Mouse (Mus musculus): Measurements from ENCODE around the gene Foxg1.

Foxg1 gene

DNA sequence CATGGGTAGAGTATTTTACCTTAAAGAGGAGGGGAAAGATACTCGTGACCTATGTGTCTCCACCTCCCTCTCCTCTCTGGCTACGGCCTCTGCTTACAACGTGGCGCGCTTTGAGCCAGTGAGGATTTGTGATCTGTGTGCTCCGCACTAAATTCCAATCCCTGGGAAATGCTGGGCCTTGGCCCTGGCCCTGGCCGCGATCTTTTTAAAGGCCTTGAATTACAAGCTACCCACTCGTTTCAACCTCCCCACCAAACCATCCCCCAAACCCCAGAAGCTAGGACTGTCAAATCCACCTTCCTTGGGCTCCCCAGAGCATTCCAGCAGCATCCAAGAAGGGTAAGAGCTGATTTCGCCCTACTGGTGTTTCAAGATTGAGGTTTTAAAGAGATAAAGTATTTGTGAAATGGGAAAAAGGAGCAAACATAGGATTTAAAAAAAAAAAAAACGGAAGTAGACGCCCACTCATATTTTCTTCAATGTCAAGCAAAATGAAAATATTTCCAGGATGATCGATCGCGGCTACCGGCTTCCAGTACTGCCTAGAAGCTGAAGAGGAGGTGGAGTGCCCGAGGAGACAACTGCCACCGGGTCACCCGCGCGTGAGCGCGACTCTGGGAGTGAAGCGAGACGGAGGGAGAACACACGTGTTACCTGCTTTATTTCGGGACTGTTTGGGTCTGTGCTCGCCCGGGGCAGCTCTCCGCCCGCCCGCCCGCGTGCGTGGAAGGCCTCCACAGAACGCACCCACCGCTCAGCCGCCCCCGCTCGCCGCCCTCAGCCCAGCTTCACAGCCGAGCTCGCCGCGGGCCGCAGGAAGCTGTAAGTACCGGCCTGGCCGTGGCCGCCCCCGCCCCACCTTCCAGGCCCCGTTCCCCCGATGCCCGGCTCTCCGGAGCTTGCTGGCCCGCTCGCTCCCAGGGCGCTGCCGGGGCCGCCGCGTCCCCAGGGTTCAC is at the start of gene Foxg1:
Foxg1 (plus strand) TSS at position 96 of the 956 bp plus-strand sequence.
- no peak for DNase-seq

DNA sequence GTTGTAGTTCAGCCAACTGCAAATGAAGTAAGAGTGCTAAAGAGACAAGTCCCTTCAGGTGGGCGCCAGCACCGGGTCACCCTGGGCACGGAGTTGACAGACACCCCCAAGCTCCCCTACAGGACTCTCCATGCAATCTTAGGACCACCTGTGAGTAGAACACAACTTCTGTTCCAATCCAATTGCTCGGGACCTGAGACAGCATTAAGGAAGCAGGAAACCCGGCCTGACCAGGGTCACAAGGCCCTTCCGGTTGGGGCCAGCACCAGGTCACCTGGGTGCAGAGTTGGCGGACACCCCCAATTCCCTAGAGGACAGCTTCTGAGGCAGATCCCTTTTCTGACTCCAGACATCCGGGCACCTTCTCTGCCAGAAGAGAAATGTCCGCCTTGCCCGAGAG is 32.8 kb upstream of the Foxg1 start:
- no peak for DNase-seq

DNA sequence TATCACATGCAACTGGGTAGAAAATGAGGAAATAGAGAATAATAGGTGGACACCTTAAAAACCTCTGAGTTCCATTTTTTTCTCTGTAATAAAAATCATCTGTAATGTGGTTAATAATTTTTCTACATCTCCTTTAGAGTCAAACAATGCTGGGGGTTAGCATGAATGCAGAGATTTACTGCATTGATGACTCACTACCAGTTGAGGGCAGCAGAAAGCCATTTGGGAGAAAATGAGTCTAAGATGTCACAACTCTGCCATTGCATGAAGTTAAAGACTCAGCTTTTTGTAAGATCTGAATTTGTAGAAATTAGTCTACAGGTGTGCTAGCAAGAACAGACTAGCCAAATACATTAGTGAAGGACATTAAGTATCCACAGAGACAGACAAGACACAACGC is 13.5 kb upstream of the Foxg1 start:
- no peak for DNase-seq

- no peak for DNase-seq
Measured at GRCm38 (mm10) chr12:49372170-49372569, 10.3 kb upstream of the Foxg1 start.

DNA sequence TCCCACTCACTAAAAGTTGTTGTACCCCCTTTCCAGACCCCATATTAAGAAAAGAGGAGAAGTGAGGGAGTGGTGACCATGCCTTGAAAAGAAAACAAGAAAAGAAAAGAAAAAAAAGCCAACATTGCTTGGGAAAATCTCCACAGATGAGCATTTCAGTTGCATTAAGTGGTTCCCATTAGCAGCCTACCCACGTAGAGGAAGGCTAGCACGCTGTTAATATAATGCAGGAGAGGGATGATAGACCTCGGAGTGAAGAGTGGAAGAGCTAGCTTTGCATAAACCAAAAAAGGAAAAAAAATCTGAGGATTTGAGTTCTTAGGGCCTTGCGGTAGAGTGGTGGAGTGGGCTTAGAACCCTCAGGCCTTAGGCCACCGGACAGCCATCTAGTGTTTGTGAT is 9.3 kb upstream of the Foxg1 start:
- DNase-seq: no peak

DNA sequence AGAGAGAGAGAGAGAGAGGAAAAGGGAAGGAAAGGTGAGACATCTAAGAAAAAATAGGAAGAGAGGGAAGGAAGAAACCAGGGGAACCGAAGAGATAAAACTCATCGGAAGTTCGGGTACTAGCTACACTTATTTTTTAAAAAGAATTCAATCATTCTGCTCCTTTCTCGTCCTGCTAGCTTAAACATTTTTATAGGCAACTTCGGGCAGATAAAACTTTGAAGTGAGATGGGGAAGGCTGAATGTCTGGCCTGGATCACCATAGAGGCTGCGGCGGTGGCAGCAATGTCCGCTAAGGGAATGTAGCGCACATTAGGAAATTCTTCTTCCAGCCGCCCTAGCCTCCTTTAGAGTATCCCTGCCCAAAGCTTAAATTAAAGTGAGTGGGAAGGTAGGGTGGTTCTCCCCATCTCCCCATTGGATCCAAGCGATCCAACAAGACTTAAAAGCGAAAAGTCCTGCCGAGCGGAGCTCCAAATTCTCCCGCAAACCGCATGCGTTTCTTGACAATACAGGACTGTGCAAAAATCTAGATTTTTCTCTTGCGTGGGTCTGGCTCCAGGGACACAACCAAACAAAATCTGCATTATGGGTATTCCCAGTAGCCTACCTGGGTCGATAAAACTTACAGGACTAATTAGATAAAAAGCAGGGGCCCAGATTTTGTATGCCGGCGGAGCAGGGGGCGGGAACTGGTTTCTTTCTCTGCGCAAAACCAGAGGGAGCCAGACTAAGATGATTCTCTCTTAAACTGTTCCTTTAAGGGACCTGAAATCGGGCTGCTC is 8.4 kb upstream of the Foxg1 start:
- DNase-seq: no peak

DNA sequence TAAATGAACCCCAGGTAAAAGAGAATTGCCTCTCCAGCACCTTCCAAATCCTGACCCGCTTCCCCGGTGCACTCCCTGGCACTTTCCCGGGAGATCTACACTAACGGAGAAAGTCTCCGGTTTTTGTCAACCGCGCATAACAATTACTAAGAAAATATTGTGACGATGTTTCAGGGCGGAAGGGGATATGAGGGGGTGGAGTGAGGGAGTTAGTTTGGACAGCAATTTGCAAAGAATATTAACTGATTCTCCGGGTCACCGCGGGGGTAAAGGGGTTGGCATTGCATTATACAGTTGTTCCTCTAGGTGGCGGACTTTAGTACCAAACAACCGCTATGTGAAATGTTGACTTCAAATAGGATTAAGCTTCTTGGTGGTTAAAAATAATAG is 7.9 kb upstream of the Foxg1 start:
- no peak for DNase-seq

DNA sequence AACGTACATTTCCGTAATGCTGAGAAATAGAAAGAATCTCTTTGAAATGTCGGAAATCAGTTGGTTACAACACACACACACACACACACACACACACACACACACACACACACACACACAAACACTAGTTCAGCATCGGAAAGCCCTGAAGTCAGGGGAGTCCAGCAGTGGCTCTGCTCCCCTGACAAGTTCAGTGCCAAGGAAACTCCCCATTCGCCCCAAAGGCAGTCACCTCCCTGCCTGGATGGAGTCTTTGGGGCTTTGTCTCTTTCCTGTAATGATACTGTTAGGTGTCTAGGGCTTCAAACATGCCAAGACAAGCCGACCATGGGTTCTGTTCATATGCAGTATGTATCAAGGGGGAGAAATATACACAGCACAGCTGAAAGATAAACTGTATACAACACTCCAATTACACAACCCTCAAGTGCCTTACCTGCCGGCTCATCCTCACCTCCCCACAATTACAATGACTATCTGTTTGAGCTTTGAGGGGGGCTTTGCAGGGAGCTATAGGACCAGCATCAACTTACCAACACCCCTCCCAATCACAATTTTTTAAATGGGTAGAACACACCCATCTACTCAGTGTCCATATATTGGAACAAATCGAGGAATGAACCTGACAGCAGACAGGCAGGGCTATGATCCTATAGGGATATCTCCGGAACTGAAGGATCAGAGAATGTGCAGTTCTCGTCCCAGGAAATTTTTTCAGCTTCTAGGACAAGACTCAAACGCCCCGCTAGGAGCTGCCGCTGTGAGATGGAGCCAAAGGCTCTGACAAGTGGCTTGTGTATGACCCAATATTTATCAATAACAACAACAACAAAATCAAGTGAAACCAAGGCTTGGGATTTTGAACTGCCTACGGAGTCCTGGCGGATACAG is 6.8 kb upstream of the Foxg1 start:
- no peak for DNase-seq

GRCm38 (mm10) chr12:49376318-49376992 is 6.0 kb upstream of the Foxg1 start:
- DNase-seq: no peak

GRCm38 (mm10) chr12:49377281-49377970 is 5.0 kb upstream of the Foxg1 start:
- no peak for DNase-seq

DNA sequence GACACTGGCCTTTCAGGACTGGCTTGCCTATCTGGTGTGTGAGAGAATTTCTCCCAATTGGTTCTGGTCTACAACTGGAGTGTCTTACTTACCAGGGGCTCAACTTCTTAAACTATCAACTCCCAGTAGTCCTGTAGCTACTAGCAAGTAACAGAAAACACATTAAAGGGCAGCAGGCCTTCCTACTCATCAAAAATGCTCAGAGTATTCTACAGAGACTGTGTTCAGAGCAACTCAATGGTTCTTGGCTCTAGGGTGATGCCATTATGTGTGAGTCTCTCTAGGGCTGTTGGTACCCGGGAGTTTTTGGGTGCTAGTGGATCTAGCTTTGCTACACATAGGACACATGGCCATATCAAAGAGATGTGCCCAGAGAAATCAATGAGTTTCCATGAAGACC is 3.5 kb upstream of the Foxg1 start:
- DNase-seq: no peak

GRCm38 (mm10) chr12:49379446-49379845 is 3.0 kb upstream of the Foxg1 start:
- no peak for DNase-seq

- DNase-seq: no peak
Measured at GRCm38 (mm10) chr12:49380442-49380841, 2.0 kb upstream of the Foxg1 start.

DNA sequence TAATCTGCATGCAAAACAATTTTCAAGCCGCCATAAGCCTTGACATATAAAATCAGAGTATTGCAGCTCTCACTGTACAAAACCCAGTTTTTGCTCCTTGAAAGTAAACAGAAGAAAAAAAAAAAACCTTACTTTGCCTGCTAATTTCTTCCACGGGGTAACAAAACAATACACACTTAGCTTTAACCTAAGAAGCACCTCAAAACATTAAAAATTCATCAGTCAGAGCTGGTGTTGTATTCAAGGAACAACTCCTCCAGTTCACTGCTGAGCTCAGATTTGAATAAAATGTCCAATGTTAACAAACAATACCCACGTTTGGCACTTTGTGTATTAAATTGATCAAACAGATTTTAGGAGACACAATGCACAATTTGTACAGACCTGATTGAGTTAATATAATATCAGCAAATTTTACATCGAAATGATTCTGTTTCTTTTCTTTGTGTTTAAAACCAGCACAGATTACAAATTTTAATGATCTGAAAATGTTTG is 1.4 kb upstream of the Foxg1 start:
- no peak for DNase-seq

DNA sequence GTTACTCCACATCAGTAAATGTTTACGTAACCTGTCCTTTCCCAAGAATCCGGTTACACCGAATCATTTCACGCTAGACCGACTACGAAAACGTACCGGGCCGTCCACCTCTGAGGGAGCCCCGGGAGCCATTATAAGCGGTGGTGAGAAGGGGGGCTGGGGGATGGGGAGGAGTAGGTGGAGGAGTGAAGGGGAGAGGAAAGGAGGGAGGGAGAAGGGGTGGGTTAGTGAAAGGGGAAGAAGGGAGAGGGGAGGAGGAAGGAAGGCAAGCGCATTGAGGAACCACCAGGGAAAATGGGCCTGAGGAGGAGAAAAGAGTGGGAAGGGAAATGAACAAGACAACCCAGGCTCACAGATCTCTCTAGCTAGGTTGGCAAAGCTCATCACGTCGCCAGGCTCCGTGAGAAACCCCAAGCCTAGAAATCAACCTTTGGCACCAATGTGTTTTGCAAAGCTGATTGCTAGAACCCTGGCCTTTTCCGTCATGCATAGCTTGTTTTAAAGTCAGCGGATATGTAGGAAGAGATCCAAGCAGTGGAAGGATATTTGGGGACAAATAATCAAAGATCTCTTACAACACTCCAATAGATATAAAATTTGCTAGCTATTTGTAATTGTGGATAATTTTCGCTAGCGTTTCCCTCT is 617 bp upstream of the Foxg1 start:
- DNase-seq: no peak

- no peak for DNase-seq
Measured at GRCm38 (mm10) chr12:49383521-49384133, 1.2 kb downstream of the Foxg1 start.

DNA sequence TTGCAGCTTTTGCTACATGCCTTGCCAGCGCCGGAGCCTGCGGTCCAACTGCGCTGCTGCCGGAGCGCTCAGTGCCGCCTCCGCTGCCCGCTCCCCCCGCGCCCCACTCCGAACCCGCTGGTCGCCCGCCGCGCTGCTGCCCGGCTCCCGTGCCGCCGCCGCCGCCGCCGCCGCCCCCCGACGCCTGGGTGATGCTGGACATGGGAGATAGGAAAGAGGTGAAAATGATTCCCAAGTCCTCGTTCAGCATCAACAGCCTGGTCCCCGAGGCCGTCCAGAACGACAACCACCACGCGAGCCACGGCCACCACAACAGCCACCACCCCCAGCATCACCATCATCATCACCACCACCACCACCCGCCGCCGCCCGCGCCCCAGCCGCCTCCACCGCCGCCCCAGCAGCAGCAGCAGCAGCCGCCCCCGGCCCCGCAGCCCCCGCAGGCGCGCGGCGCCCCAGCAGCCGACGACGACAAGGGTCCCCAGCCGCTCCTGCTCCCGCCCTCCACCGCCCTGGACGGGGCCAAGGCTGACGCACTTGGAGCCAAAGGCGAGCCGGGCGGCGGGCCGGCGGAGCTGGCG is 1.9 kb downstream of the Foxg1 start:
- DNase-seq: no peak

- peak; percentile 5 for DNase-seq
Measured at GRCm38 (mm10) chr12:49384876-49385630, 2.6 kb downstream of the Foxg1 start, which contains the start of gene Gm43517. Gm43517 (plus strand) TSS chr12:49385174.

DNA sequence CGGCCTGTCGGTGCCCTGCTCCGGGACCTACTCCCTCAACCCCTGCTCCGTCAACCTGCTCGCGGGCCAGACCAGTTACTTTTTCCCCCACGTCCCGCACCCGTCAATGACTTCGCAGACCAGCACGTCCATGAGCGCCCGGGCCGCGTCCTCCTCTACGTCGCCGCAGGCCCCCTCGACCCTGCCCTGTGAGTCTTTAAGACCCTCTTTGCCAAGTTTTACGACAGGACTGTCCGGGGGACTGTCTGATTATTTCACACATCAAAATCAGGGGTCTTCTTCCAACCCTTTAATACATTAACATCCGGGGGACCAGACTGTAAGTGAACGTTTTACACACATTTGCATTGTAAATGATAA is 3.2 kb downstream of the Foxg1 start:
- no peak for DNase-seq

All from thymus, postnatal 14 days (tissue).